Mouse (Mus musculus) megakaryocyte, adult 5-6 weeks (primary cell): ENCODE results near the gene Ctc1. TPM values are rescaled to one million over a fixed set of nuclear protein-coding genes. Genes with fewer than 3 reads are reported as not detected.
A peak's percentile ranks its signal among the peaks of the same experiment; 100 is the strongest.
"Not testable (repeated sequence)": the region's sequence is repeated elsewhere in the genome, so short reads cannot be mapped to it uniquely, and the experiment has no call there.

ENCODE experiments used
- ATAC-seq: 2 replicates; pipeline ENCODE4 v1.8.0; 2016; ENCODE audit warnings: mild to moderate bottlenecking, inconsistent platforms; ENCODE audit not compliant: poor library complexity, severe bottlenecking
- total RNA-seq, 2 experiments: library from RNA; stranded (forward) in 1 of 2; stranded (reverse) in 1 of 2; fragments of 153-499, 151-499 nt in 1 of 2; fragments of 221-1000, 200-1000 nt in 1 of 2; gene quantifications; 2 replicates each; pipeline versions ENCODE4 v1.2.3 to v1.2.4; 2015 to 2017

Gene Ctc1
- total RNA-seq (2015) (28.0 and 34.5 TPM in 2 replicates), total RNA-seq (2017) (15.8 and 20.5 TPM in 2 replicates)

GRCm38 (mm10) chr11:69015644-69016441 is at the start of gene Ctc1:
Gene Ctc1, plus strand, starts transcription at chr11:69015911.
- ATAC-seq: peak; percentile 98

DNA sequence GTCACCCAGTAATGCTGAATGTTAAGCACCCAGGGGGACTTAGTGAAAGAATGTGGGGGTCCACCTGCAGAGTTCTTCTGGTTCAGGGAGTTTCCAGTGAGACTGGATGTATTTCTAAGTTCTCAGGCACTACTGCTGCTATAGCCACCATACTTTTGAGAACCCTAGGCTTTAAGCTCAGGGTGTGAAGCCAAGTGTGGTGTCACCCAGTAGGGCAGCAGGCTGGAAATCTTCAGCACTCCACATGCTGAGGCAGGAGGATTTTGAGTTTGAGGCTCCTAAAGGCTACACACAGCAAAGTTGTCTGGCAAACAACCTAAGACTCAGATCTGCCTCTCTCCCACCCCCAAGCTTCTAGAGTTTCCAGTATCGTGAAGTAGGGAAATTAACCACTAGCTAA is 49.2 kb upstream of the Ctc1 start:
- no peak for ATAC-seq

DNA sequence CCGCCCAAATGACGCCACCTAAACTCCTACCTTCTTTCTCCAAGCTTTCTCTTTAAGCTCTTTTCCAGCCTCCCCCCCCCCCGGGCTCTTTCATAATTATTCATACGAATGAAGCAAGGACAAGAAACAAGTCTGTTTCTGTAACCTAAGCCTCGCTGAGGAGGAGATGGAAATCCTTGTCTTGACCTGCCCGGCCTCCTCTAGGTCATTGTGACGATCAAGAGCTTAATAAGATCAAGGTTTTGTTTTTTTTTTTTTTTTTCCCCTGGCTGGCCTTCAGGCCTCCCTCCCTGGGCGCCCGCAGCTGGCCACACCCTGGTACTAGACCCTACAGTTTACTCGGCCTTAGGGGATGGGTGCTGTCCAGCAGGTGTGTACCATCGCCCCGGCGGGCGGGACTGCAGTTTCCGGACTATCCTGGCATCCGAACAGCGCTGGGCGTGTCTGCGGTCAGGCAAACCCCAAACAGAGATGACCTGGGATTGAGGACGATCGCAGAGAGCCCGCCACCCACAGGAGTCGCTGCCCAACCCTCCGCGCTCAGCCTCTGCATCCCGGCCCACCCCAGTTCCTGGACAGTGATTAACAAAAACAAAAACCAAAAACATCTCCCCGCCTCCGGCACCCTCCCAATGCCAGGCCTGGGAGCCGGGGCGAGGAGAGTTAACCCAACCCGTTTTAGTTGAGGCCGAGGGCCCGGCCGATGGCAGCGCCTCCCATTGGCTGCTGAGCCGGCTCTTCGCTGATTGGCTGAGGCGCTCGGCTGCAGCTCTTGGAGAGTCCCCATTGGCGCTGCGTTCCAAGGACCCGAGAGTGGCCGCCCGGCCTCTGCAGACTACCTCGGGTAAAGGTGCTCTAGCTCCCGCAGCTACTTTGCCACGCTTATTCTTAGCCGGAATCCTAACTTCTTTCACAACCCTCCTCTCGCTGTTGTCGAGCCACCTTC is 48.1 kb upstream of the Ctc1 start, which contains the start of gene Slc25a35:
Slc25a35 (plus strand) TSS at position 795 of the 946 bp plus-strand sequence.
- peak; percentile 96 for ATAC-seq

DNA sequence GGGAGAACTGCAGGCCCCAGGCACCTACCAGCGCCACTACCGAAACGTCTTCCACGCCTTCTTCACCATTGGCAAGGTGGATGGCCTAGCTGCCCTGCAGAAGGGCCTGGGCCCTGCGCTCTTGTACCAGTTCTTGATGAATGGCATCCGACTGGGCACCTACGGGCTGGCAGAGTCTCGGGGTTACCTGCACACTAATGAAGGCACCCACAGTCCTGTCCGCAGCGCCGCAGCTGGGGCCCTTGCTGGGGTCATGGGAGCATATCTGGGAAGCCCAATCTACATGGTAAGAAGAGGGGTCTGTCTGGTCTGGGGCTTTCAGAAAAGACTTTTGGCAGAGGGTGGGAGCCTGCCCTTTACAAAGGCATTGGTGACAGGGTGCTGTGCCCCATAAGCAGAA is 47.0 kb upstream of the Ctc1 start:
- no peak for ATAC-seq

GRCm38 (mm10) chr11:68970232-68970631 is 45.5 kb upstream of the Ctc1 start:
- ATAC-seq: no peak

- peak; percentile 94 for ATAC-seq
Observed at GRCm38 (mm10) chr11:68973250-68974058, 42.3 kb upstream of the Ctc1 start.

DNA sequence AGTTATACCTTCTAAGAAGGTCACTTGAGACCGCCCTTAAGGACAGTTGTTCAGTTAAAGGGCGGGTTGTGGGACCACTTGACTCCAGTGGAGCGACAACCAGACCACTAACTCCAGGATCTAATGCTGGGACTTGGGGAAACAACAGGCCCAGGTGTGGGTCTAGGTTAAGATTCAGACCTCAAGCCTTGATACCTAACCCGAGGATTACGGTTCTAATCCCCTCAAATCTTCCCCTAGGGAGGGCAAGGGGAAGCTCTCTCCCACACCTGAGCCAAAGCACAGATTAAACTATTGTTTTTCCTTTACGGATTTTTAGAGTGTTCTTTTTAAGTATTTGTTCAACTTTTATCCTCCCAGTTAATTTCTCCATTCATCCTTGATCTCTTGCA is 41.7 kb upstream of the Ctc1 start:
- ATAC-seq: no peak

- no peak for ATAC-seq
Observed at GRCm38 (mm10) chr11:68975085-68975484, 40.6 kb upstream of the Ctc1 start, which contains the start of gene Rangrf. Gene Rangrf, minus strand, starts transcription at chr11:68975185.

DNA sequence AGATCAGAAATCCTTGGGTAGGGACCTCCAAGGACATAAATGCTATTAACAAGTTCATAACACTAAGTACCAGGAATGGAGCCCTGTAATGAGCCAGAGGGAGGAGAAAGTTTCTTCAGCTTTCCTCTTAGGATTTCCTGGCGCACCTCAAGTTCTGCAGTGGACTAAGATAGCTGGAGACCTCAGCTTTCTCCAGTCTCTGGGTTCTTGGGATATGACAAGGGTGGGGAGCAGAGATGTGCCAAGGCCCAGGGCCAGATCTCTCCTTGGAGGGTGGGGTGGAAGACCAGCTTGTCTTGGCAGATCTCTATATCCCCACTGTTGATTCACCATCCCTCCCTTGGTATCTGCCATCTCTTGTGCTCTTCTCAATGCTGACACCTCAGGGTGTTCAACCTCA is 40.1 kb upstream of the Ctc1 start:
- ATAC-seq: no peak

DNA sequence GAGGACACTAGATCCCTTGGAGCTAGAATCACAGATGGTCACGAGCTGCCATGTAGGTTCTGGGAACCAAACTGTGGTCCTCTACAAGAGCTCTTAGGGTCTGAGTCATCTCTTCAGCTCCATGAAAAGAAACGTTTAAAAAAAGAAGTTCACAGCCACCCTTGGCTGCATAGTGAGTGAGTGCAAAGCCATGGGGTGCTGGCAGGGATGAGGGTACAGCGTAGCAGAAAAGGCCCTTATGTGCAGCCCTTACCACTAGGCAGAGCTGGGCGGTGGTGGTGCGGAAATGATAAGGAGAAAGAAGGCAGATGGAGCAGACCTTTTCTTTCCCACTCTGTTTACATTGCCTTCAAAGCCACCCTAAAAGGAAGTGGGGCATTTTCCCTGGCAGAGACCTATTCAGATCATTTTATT is 36.4 kb upstream of the Ctc1 start:
- ATAC-seq: no peak

DNA sequence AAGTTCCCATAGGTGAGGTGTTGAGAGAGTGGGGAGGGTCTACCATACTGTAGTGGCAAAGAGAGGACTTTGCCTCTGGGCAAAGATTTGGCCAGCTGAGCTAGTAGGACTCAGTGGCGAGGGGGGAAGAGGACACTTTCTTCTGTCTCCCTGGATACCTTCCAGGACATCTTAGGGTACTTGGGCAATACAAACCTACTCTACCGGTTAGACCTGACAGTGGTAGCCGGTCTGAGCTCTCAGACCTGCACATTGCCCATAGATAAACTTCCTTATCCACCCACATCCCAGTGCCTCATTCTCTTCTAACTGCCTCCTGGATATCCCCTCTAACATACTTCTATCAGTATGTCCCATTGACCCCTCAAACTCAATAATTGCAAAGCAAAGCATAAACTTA is 34.8 kb upstream of the Ctc1 start:
- no peak for ATAC-seq

DNA sequence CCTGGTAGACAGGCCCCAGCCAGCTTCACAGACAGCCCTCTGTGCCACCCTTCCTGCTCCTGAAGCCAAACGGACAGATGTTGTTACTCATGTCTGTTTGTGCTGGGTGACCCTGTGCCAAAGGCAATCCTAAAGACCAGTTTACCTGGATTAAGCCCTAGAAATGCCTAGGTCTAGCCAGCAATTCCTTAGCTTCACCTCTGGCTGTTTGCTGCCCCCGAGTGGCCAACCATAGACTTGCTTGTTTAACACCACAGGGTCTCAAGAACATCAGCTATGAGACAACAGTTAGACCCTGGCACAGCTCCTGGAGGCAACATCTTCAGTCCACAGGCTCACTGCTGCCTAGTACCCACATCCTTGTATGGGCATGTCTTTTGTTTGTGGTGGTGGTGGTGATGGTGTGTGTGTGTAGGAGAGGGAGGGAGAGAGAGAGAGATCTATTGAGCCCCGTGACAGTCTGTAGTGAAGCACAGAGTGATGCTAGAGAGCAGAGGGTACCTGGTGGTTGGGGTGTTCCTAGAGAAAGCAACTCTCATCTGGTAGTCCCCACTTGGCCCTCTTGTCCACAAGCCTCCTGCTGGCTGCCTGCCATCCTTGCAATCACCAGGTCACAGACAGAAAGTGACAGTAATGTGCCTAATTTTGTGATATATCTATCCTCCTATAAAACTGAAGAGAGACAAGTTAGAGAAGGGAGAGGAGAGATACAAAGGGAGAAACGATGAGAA is 32.9 kb upstream of the Ctc1 start:
- ATAC-seq: peak; percentile 74

DNA sequence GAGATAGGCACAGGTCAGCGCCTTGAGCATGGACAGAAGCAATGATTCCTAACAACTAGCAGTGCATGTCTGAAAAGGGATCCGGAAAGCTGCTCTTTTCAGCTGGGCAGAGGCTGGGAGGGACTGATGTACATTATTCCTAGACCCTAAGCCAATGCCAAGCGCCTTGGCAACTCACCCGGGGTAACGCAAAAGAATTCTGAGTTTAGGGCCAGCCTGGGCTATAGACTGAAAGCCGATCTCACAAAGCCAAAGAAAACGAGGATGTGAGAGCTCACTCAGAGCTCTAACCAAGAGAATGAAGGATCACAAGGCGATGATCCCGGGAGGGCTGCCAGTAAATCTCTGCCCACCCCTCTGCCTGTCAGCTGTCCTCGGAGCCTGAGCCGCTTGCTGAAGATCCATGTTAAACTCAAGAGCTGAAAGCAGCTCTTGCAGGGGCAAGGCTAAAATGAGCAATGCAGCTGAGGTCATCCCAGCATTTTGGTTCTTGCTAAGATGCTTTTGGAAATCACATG is 28.3 kb upstream of the Ctc1 start:
- no peak for ATAC-seq

GRCm38 (mm10) chr11:68988341-68988740 is 27.4 kb upstream of the Ctc1 start:
- ATAC-seq: no peak

DNA sequence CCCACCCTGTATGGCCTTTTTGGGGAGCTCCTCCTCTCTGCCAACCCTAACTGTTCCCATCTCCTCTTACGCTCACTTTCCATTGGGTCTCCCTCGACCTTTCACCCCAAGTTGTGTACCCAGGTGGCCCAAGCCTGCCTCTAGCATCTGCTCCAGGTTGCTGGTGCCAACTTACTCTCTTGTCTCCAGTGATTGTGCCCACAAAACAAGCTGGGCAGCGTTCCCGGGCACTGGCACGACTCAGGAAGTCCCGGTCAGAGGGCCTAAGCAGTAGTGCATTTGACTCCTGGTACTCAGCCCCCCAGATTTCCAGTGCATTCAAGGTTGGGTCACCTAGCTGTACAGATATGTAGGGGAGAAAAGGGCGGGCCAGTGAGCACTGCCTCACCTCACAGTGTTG is 22.6 kb upstream of the Ctc1 start:
- ATAC-seq: no peak

- ATAC-seq: no peak
Observed at GRCm38 (mm10) chr11:68994377-68994776, 21.3 kb upstream of the Ctc1 start.

- ATAC-seq: no peak
Observed at GRCm38 (mm10) chr11:68997080-68997479, 18.6 kb upstream of the Ctc1 start.

- not testable (repeated sequence) for ATAC-seq
Observed at GRCm38 (mm10) chr11:69002782-69003181, 12.9 kb upstream of the Ctc1 start.

- ATAC-seq: no peak
Observed at GRCm38 (mm10) chr11:69003592-69003991, 12.1 kb upstream of the Ctc1 start.

- no peak for ATAC-seq
Observed at GRCm38 (mm10) chr11:69005193-69005592, 10.5 kb upstream of the Ctc1 start.
